Mouse (Mus musculus) limb, embryonic 14.5 days (tissue): Measurements from ENCODE around the gene Ints14. TPM values are rescaled to one million over a fixed set of nuclear protein-coding genes. Genes with fewer than 3 reads are reported as not detected.

Source experiments
- ATAC-seq: fragments of 200-750 bp; cut with Nextera tagmentation; 2 replicates; pipeline ENCODE4 v1.8.0; 2017; ENCODE audit warnings: low read depth, moderate number of reproducible peaks, moderate TSS enrichment; ENCODE audit not compliant: low FRiP score
- DNase-seq: peaks from one replicate; pipeline ENCODE4 v3.0.0-alpha.2; 2015; ENCODE audit warnings: low spot score
- H3K27ac ChIP-seq: fragments of 300-500 bp; sonication (generic); replicated peaks from 2 replicates; pipeline ENCODE4 v1.5.1; 2014; ENCODE audit warnings: low read depth, mild to moderate bottlenecking, low read length, moderate library complexity, mixed read lengths
- H3K27me3 ChIP-seq: fragments of 300-500 bp; sonication (generic); 2 replicates; pipeline ENCODE4 v1.6.1; 2014; ENCODE audit warnings: low read length, mixed read lengths; ENCODE audit not compliant: control insufficient read depth, insufficient read depth
- H3K36me3 ChIP-seq: fragments of 300-500 bp; sonication (generic); 2 replicates; pipeline ENCODE4 v1.6.1; 2014; ENCODE audit warnings: mild to moderate bottlenecking, low read length, moderate library complexity, mixed read lengths; ENCODE audit not compliant: control insufficient read depth, insufficient read depth
- H3K4me1 ChIP-seq: fragments of 300-500 bp; sonication (generic); 2 replicates; pipeline ENCODE4 v1.6.1; 2014; ENCODE audit warnings: antibody characterized with exemption, low read length, mixed read lengths; ENCODE audit not compliant: control insufficient read depth, insufficient read depth
- H3K4me2 ChIP-seq: fragments of 300-500 bp; sonication (generic); replicated peaks from 2 replicates; pipeline ENCODE4 v1.6.1; 2014; ENCODE audit warnings: low read depth, mild to moderate bottlenecking, low read length, moderate library complexity; ENCODE audit not compliant: severe bottlenecking
- H3K4me3 ChIP-seq: fragments of 300-500 bp; sonication (generic); replicated peaks from 2 replicates; pipeline ENCODE4 v1.5.1; 2014; ENCODE audit warnings: low read length
- H3K9ac ChIP-seq: fragments of 300-500 bp; sonication (generic); 2 replicates; pipeline ENCODE4 v1.6.1; 2014; ENCODE audit warnings: mild to moderate bottlenecking, low read depth, low read length, moderate library complexity; ENCODE audit not compliant: severe bottlenecking
- H3K9me3 ChIP-seq: fragments of 300-500 bp; sonication (generic); 2 replicates; pipeline ENCODE4 v1.6.1; 2016; ENCODE audit warnings: low read length; ENCODE audit not compliant: control insufficient read depth
- POLR2A ChIP-seq: fragments of 200-500 bp; IDR thresholded peaks from 2 replicates; pipeline ENCODE4 v1.8.0; 2012; ENCODE audit warnings: inconsistent platforms, mild to moderate bottlenecking, moderate library complexity, borderline replicate concordance; ENCODE audit not compliant: insufficient read depth, insufficient read length; ENCODE audit errors: extremely low read depth
- WGBS: fragments of 180-500 bp; shearing (Covaris S2); extraction: QIAGEN DNeasy Blood & Tissue Kit; methylation state at CpG from one replicate; pipeline ENCODE4 v1.1.7; 2014; 5-methylcytosine and 5-hydroxymethylcytosine counted together
- microRNA-seq: library from miRNA; unstranded; fragments of <30 nt; microRNA quantifications from one replicate; pipeline ENCODE4, GENCODE M21; 2016
- polyA plus RNA-seq, 2 experiments: library from polyadenylated mRNA; depleted of rRNA in 1 of 2; stranded (reverse) in 1 of 2; unstranded in 1 of 2; fragments of >200 nt; fragmentation: Nextera tagmentation in 1 of 2; extraction: Ambion mirVana in 1 of 2; gene quantifications; 2 replicates each; pipeline versions ENCODE4 v1.2.1 to v1.2.3; 2012 to 2014

Gene Ints14
- polyA plus RNA-seq, 2 experiments: 38.1 to 50.4 TPM

- peaks cover 5% of the 10 kb centered on the region; the same call in 1 of the 2 replicates for H3K4me1 ChIP-seq
- peak within 1 kb of the TSS; percentile 50 for H3K4me2 ChIP-seq
- 0 out of 2 replicates have a peak, but pooled peaks have one; percentile 41 for TF ChIP-seq POLR2A
- peak; percentile 90 for DNase-seq
- no peaks in the 10 kb centered on the region for H3K9me3 ChIP-seq
- H3K27me3 ChIP-seq: no peaks in the 10 kb centered on the region
- ATAC-seq: peak; percentile 93
- under 1% methylated on average over 66 of the region's 85 CpGs for WGBS
- H3K27ac ChIP-seq: peak within 1 kb of the TSS; percentile 86
- H3K4me3 ChIP-seq: peak within 1 kb of the TSS; percentile 91
- peaks cover 26% of the 10 kb centered on the region for H3K36me3 ChIP-seq
- peak within 1 kb of the TSS; percentile 93 for H3K9ac ChIP-seq
These were observed 71.8 kb downstream of the Ints14 start, which contains the start of gene Dpp8 for GRCm38 (mm10) chr9:65032269-65033108. Dpp8 (plus strand) TSS chr9:65032414.

GRCm38 (mm10) chr9:65036456-65036855 lies 75.8 kb downstream of the Ints14 start:
- DNase-seq: peak; percentile 61
- no peak overlapping the region for H3K27ac ChIP-seq
- no peak overlapping the region for H3K4me2 ChIP-seq
- H3K9me3 ChIP-seq: no peaks in the 10 kb centered on the region
- H3K9ac ChIP-seq: no peak overlapping the region
- H3K4me1 ChIP-seq: peaks cover 5% of the 10 kb centered on the region; the same call in 1 of the 2 replicates
- ATAC-seq: no peak
- H3K36me3 ChIP-seq: peaks cover 63% of the 10 kb centered on the region
- WGBS: 83% methylated on average over 1 of the region's 1 CpGs
- H3K4me3 ChIP-seq: no peak overlapping the region
- H3K27me3 ChIP-seq: no peaks in the 10 kb centered on the region
- TF ChIP-seq POLR2A: no peak

Small RNA genes lying within 50 kb of the gene (microRNA-seq; reads per million reads assigned to microRNA genes)
- not detected for gene Gm25640

Other genes with a start within 250 kb of the Ints14 start
- gene Rab11a, start 223.1 kb upstream of the Ints14 start, polyA plus RNA-seq (2012; rRNA removed): 160 and 243 TPM in 2 replicates
- gene Rab11a, start 223.1 kb upstream of the Ints14 start, polyA plus RNA-seq (2014; fragmentation: Nextera tagmentation; extraction: Ambion mirVana): 406 and 434 TPM in 2 replicates
- 9.7 and 10.4 TPM in 2 replicates for gene Dennd4a, start 149.6 kb upstream of the Ints14 start, polyA plus RNA-seq (2012; rRNA removed)
- 8.2 and 8.7 TPM in 2 replicates for gene Dennd4a, start 149.6 kb upstream of the Ints14 start, polyA plus RNA-seq (2014; fragmentation: Nextera tagmentation; extraction: Ambion mirVana)
- 0.06 and 0.08 TPM in 2 replicates for gene Slc24a1, start 9.3 kb upstream of the Ints14 start, polyA plus RNA-seq (2012; rRNA removed)
- gene Slc24a1, start 9.3 kb upstream of the Ints14 start, polyA plus RNA-seq (2014; fragmentation: Nextera tagmentation; extraction: Ambion mirVana): 0.03 TPM in 1 of 2 replicates, not detected in the other
- gene Hacd3, start 60.8 kb downstream of the Ints14 start, polyA plus RNA-seq (2012; rRNA removed): 52.0 and 53.4 TPM in 2 replicates
- gene Hacd3, start 60.8 kb downstream of the Ints14 start, polyA plus RNA-seq (2014; fragmentation: Nextera tagmentation; extraction: Ambion mirVana): 41.8 and 48.1 TPM in 2 replicates
- 52.3 and 61.5 TPM in 2 replicates for gene Dpp8, start 71.5 kb downstream of the Ints14 start, polyA plus RNA-seq (2012; rRNA removed)
- gene Dpp8, start 71.5 kb downstream of the Ints14 start, polyA plus RNA-seq (2014; fragmentation: Nextera tagmentation; extraction: Ambion mirVana): 29.1 and 30.3 TPM in 2 replicates
- gene Igdcc4, start 140.6 kb downstream of the Ints14 start, polyA plus RNA-seq (2012; rRNA removed): 71.0 and 90.7 TPM in 2 replicates
- gene Igdcc4, start 140.6 kb downstream of the Ints14 start, polyA plus RNA-seq (2014; fragmentation: Nextera tagmentation; extraction: Ambion mirVana): 47.5 and 48.5 TPM in 2 replicates
- gene Igdcc3, start 180.3 kb downstream of the Ints14 start, polyA plus RNA-seq (2012; rRNA removed): 1.2 and 1.4 TPM in 2 replicates
- gene Igdcc3, start 180.3 kb downstream of the Ints14 start, polyA plus RNA-seq (2014; fragmentation: Nextera tagmentation; extraction: Ambion mirVana): 1.0 and 1.1 TPM in 2 replicates
- gene Parp16, start 234.4 kb downstream of the Ints14 start, polyA plus RNA-seq (2012; rRNA removed): 7.6 and 8.3 TPM in 2 replicates
- gene Parp16, start 234.4 kb downstream of the Ints14 start, polyA plus RNA-seq (2014; fragmentation: Nextera tagmentation; extraction: Ambion mirVana): 6.5 and 7.6 TPM in 2 replicates